In genomic region chr3:143807544-143807943, GRCm38 (mm10) we compare ENCODE assay signal across 15 mouse cellular contexts.
DNase-seq lines count a peak whose midpoint lies in the region; ATAC-seq and TF ChIP-seq lines count a peak whose summit lies in the region.
"Had no signal": no experiment of that assay in that cellular context is flagged by ENCODE, and none has a peak within 500 bp of the region (broad histone marks: within the 10 kb centered on the region; RNA-seq: fewer than 3 reads in every experiment).

No protein-coding gene starts in this region.

- no peaks in the 10 kb centered on the region for H3K4me1 ChIP-seq in lung, adult 2 months (ENCODE audit: control insufficient read depth, insufficient read depth, low read length)
- H3K4me1 ChIP-seq: heart, embryonic 10.5 days; liver, embryonic 15.5 days; midbrain, embryonic 10.5 days; stomach, embryonic 15.5 days had no signal

- DNase-seq in lung, adult 2 months, result peak; percentile 4
- DNase-seq in lung, postnatal 25 days (ENCODE audit: low spot score), result no peak
- DNase-seq in kidney, adult 11 months, result peak; percentile 44
- DNase-seq in kidney, postnatal 25 days, result peak; percentile 32 to 54
- no peak for DNase-seq in right cerebral cortex, postnatal 36 days (ENCODE audit: low spot score in 2 of 2)
- no peak for DNase-seq in spleen, adult 18-20 months
- DNase-seq: adrenal gland, adult 2 months; right cerebral cortex, postnatal 25 days; thymus, postnatal 25 days had no signal

- no peak for TF ChIP-seq CTCF in lung, adult 2 months (IDR thresholded peaks at IDR 0.05; ENCODE audit: insufficient read depth, low read length)

- no peak overlapping the region for H3K4me3 ChIP-seq in lung, adult 2 months (replicated peaks; ENCODE audit: extremely low read depth, low read depth, low read length)
- H3K4me3 ChIP-seq: heart, embryonic 10.5 days; liver, embryonic 15.5 days; midbrain, embryonic 10.5 days; stomach, embryonic 15.5 days had no signal

- 79% methylated on average over 8 of the region's 8 CpGs for WGBS in lung, adult 2 months

- TF ChIP-seq POLR2A in lung, adult 2 months (IDR thresholded peaks at IDR 0.05; ENCODE audit: borderline replicate concordance, extremely low read depth, low read depth, low read length), result no peak

- no peak for ATAC-seq in granulocyte monocyte progenitor cell, adult 5-6 weeks (replicated peaks; ENCODE audit: poor library complexity, severe bottlenecking)
- ATAC-seq: CD4-positive, CD25-positive, alpha-beta regulatory T cell, adult 4 months had no signal

Comparison
In these comparisons a context has a peak if more than half of its experiments do, and no peak if none do; other contexts are left out.
1. DNase-seq: peak in lung, adult 2 months (single experiment), kidney, adult 11 months (single experiment) and kidney, postnatal 25 days (2 of 2); none in lung, postnatal 25 days (single experiment), right cerebral cortex, postnatal 36 days (0 of 2) and spleen, adult 18-20 months (0 of 2).